Mouse (Mus musculus): ENCODE data around the gene Tuba1b.

DNA sequence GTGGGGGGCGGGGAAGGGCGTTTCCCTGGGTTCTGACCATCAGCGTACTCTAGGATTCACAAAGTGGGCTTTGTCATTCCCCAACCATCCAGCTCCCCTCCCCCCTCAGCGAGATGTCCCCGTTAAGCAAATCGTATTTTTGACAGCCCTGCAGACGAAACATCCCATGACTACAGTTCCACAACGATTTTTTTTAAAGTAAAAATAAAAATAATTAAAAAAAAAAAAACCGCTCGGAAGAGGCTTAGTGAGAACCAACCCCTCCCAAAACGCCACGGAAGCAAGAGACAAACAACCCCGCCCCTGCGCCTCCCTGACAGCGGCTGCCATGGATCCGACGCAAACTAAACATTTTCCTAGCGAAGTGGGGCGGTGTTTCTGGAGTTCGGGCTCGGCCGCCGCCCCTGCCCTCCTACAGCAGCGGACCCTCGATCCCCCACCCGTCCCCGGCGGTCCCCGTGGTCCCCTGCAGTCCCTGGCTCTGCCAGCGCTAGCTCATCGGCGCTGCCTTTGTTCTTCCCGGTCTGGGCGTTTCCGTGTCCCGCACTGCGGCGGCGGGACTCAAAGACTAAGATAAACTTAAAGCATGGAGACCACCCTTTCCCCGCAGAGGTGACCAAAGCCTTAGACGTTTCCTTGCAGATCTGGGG is 18.5 kb upstream of the Tuba1b start:
- TF ChIP-seq CTCF (IDR thresholded peaks at IDR 0.05; ENCODE audit: low read depth) (peak; percentile 52), EP300 (IDR thresholded peaks at IDR 0.05; ENCODE audit: low read depth) (no peak)
